Mouse (Mus musculus): ENCODE data around the gene Cacna1c. TPM values are rescaled to one million over a fixed set of nuclear protein-coding genes. Genes with fewer than 3 reads are reported as not detected.

Gene Cacna1c
- polyA plus RNA-seq, 1 experiment from 2014 or later: 2.3 TPM

DNA sequence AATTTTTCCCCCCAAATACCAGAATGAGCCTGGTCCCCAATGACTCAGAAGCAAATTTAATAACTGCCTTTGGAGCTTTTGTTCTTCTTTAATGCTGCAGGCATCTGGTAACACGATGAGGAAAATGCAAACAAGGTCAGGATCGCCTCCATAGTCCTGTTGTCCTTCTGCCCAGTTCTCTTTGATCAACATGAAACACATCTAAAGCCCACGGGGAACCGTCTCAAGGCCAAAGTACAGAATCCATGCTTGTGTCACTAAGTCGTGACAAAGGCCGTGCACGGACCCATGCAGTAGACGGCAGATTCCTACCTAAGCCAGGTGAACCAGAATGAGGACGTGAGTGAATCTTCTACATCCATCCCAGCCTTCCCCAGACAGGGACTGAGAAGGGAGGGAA, 333.5 kb downstream of the Cacna1c start:
- H3K27me3 ChIP-seq (replicated peaks; ENCODE audit: control insufficient read depth, insufficient read depth, low read length): no peaks in the 10 kb centered on the region
- no peak overlapping the region for H3K9ac ChIP-seq (ENCODE audit: low read depth, low read length)
- H3K27ac ChIP-seq (ENCODE audit: low read depth, low read length): no peak overlapping the region
- no peaks in the 10 kb centered on the region for H3K9me3 ChIP-seq (ENCODE audit: control insufficient read depth, low read length)
- no peak overlapping the region for H3K4me3 ChIP-seq (ENCODE audit: low read depth, low read length)
- H3K36me3 ChIP-seq (ENCODE audit: control insufficient read depth, insufficient read depth, low read length): no peaks in the 10 kb centered on the region
- H3K4me2 ChIP-seq: no peak overlapping the region
- 85% methylated on average over 9 of the region's 9 CpGs for WGBS
- no peak for ATAC-seq (replicated peaks; ENCODE audit: low FRiP score)
- no peak for DNase-seq (ENCODE audit: low spot score)
- no peaks in the 10 kb centered on the region for H3K4me1 ChIP-seq (replicated peaks; ENCODE audit: control insufficient read depth, insufficient read depth, low read length)

DNA sequence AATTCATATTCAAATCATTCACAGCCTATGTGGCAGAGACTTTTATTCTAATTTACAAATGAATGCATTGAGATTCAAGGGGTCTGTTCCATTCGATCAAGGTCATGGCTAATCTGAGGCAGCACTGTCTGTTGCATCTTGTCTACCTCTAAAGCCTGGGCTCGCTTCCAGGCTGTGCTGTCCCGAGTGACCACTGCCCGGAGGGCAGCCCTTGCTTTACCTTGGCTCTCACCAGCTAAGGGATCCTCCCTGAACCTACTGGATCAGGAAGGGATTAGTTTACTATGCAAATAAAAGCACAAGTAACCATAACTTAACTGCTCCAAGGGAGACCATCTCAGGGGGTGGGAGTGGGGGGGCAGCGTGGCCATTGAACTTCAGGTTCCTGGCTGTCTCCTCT, 334.1 kb downstream of the Cacna1c start:
- DNase-seq (ENCODE audit: low spot score) (no peak), ATAC-seq (replicated peaks; ENCODE audit: low FRiP score) (no peak)
- Histone ChIP-seq H3K9ac (ENCODE audit: low read depth, low read length) (no peak overlapping the region), H3K4me1 (replicated peaks; ENCODE audit: control insufficient read depth, insufficient read depth, low read length) (no peaks in the 10 kb centered on the region), H3K9me3 (ENCODE audit: control insufficient read depth, low read length) (no peaks in the 10 kb centered on the region), H3K4me3 (ENCODE audit: low read depth, low read length) (no peak overlapping the region), H3K27me3 (replicated peaks; ENCODE audit: control insufficient read depth, insufficient read depth, low read length) (no peaks in the 10 kb centered on the region), H3K27ac (ENCODE audit: low read depth, low read length) (no peak overlapping the region), H3K36me3 (ENCODE audit: control insufficient read depth, insufficient read depth, low read length) (no peaks in the 10 kb centered on the region), H3K4me2 (no peak overlapping the region)
- 88% methylated on average over 5 of the region's 5 CpGs for whole genome bisulfite sequencing

DNA sequence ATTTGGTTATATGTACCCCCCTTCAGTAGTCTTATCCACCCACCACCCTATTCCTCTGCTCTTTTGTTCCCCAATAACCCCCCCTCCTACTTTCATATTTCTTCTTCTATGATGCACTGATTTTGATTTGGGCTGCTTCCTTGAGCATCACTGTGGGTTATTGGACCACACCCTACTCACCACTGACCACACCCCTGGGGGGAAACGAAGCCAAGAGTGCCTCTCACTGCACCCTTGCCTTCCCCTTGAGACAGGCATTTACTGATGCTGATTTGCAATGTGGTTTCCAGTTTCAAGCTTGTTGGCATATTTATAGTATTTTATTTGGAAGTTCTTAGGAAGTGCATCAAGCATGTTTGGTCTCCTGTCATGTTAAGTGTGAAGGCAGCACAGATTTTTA, 337.8 kb downstream of the Cacna1c start:
- DNase-seq (ENCODE audit: low spot score): no peak
- 38% methylated on average over 1 of the region's 1 CpGs for WGBS
- Histone ChIP-seq H3K9me3 (ENCODE audit: control insufficient read depth, low read length) (no peaks in the 10 kb centered on the region), H3K27ac (ENCODE audit: low read depth, low read length) (no peak overlapping the region), H3K4me2 (no peak overlapping the region), H3K4me3 (ENCODE audit: low read depth, low read length) (no peak overlapping the region), H3K4me1 (replicated peaks; ENCODE audit: control insufficient read depth, insufficient read depth, low read length) (no peaks in the 10 kb centered on the region), H3K27me3 (replicated peaks; ENCODE audit: control insufficient read depth, insufficient read depth, low read length) (no peaks in the 10 kb centered on the region), H3K36me3 (ENCODE audit: control insufficient read depth, insufficient read depth, low read length) (no peaks in the 10 kb centered on the region), H3K9ac (ENCODE audit: low read depth, low read length) (no peak overlapping the region)
- no peak for ATAC-seq (replicated peaks; ENCODE audit: low FRiP score)

DNA sequence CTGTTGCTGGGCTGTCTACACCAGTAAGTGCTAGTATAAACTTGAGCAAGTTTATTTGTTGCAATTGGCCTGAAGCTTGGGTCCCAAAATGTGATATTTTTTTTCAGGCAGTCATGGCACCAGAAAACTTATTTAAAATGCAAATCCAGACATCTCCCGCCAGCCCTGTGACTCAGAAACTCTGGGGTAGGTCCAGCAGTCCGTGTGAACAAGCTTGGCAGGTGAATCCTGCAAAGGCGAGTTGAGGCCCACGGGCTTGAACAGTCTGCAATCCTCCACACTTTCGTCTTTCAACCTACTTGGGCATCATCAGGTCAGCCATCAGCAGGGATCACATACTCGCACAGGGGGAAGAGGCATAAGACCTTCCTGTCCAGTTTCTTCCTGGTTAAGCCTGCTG, 344.1 kb downstream of the Cacna1c start:
- Histone ChIP-seq H3K4me3 (ENCODE audit: low read depth, low read length) (no peak overlapping the region), H3K4me1 (replicated peaks; ENCODE audit: control insufficient read depth, insufficient read depth, low read length) (0 out of 2 replicates have a peak, but pooled peaks cover 2% of the 10 kb centered on the region), H3K9ac (ENCODE audit: low read depth, low read length) (no peak overlapping the region), H3K36me3 (ENCODE audit: control insufficient read depth, insufficient read depth, low read length) (no peaks in the 10 kb centered on the region), H3K9me3 (ENCODE audit: control insufficient read depth, low read length) (no peaks in the 10 kb centered on the region), H3K4me2 (no peak overlapping the region), H3K27ac (ENCODE audit: low read depth, low read length) (no peak overlapping the region), H3K27me3 (replicated peaks; ENCODE audit: control insufficient read depth, insufficient read depth, low read length) (no peaks in the 10 kb centered on the region)
- 61% methylated on average over 6 of the region's 6 CpGs for WGBS
- ATAC-seq (replicated peaks; ENCODE audit: low FRiP score): no peak
- DNase-seq (ENCODE audit: low spot score): no peak

DNA sequence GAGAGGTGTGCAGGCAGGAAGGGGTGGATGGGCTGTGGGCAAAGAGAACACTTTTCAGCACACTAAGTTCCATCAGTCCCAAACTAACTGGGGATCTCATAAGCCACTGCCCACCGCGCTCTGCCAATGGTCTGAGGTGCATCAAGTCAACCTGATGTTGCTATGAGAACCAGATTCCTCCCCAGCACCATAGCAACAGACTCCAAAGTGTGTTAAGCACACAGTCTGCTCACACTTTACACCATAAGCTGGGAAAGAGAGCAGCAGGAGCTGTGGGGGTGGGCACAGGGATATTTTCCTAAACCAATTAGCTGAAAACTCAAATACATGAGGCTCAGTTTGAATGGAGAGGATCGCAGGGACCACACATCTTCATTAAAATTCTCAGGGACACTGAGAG, 345.1 kb downstream of the Cacna1c start:
- ATAC-seq (replicated peaks; ENCODE audit: low FRiP score) (no peak), DNase-seq (ENCODE audit: low spot score) (no peak)
- 97% methylated on average over 3 of the region's 3 CpGs for WGBS
- H3K9ac ChIP-seq (ENCODE audit: low read depth, low read length): no peak overlapping the region
- no peak overlapping the region for H3K27ac ChIP-seq (ENCODE audit: low read depth, low read length)
- no peak overlapping the region for H3K4me2 ChIP-seq
- no peaks in the 10 kb centered on the region for H3K9me3 ChIP-seq (ENCODE audit: control insufficient read depth, low read length)
- no peaks in the 10 kb centered on the region for H3K36me3 ChIP-seq (ENCODE audit: control insufficient read depth, insufficient read depth, low read length)
- peaks cover 3% of the 10 kb centered on the region; the same call in 1 of the 2 replicates for H3K4me1 ChIP-seq (replicated peaks; ENCODE audit: control insufficient read depth, insufficient read depth, low read length)
- no peak overlapping the region for H3K4me3 ChIP-seq (ENCODE audit: low read depth, low read length)
- H3K27me3 ChIP-seq (replicated peaks; ENCODE audit: control insufficient read depth, insufficient read depth, low read length): no peaks in the 10 kb centered on the region

DNA sequence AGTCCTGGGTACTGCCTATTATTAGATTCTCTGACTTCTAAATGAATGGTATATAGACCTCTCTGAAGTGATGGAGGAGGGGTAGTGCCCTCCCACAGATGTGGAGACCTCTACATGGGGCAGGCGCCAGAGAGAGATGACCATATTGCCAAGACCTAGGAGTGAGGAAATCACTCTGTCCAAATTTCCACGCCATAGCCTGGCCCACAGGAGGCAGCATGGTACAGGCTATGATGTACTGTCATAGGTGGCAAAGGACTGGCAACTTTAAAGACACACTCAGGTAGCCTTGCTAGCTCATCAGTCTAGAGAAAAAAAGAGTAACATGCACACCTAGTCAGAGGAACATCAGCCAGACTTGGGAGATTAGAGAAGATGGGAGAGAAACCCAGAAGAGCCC, 347.6 kb downstream of the Cacna1c start:
- 71% methylated on average over 2 of the region's 2 CpGs for WGBS

DNA sequence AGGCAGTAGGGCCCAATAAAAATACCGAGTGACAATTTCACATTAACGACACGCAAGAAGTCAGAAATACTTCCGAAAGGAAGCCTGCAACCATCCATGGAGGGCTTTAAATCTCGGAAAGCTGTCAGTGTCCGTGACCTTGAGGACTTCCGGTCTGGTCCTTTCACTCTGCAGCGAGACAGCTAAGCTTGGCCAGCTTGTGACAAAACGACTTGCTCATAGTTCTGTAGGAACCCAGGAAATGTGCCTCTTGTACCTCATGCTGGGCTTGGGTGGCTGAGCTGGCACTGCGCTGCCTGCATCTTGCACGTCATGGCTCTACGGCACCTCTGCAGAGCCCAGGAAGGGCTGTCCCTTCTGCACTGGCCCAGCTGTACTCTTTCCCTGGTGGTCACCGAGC, 348.5 kb downstream of the Cacna1c start:
- no peak for ATAC-seq (replicated peaks; ENCODE audit: low FRiP score)
- H3K4me1 ChIP-seq (replicated peaks; ENCODE audit: control insufficient read depth, insufficient read depth, low read length): peaks cover 11% of the 10 kb centered on the region
- H3K9me3 ChIP-seq (ENCODE audit: control insufficient read depth, low read length): no peaks in the 10 kb centered on the region
- no peak overlapping the region for H3K27ac ChIP-seq (ENCODE audit: low read depth, low read length)
- no peak for DNase-seq (ENCODE audit: low spot score)
- no peak overlapping the region for H3K4me2 ChIP-seq
- H3K4me3 ChIP-seq (ENCODE audit: low read depth, low read length): no peak overlapping the region
- 87% methylated on average over 13 of the region's 13 CpGs for WGBS
- no peaks in the 10 kb centered on the region for H3K27me3 ChIP-seq (replicated peaks; ENCODE audit: control insufficient read depth, insufficient read depth, low read length)
- H3K9ac ChIP-seq (ENCODE audit: low read depth, low read length): no peak overlapping the region
- H3K36me3 ChIP-seq (ENCODE audit: control insufficient read depth, insufficient read depth, low read length): no peaks in the 10 kb centered on the region

More for the DNA sequence above, 347.6 kb downstream of the Cacna1c start:
- Histone ChIP-seq H3K4me2 (no peak overlapping the region), H3K4me3 (ENCODE audit: low read depth, low read length) (no peak overlapping the region), H3K27ac (ENCODE audit: low read depth, low read length) (no peak overlapping the region), H3K4me1 (replicated peaks; ENCODE audit: control insufficient read depth, insufficient read depth, low read length) (peaks cover 11% of the 10 kb centered on the region), H3K36me3 (ENCODE audit: control insufficient read depth, insufficient read depth, low read length) (no peaks in the 10 kb centered on the region), H3K9me3 (ENCODE audit: control insufficient read depth, low read length) (no peaks in the 10 kb centered on the region), H3K27me3 (replicated peaks; ENCODE audit: control insufficient read depth, insufficient read depth, low read length) (no peaks in the 10 kb centered on the region), H3K9ac (ENCODE audit: low read depth, low read length) (no peak overlapping the region)
- DNase-seq (ENCODE audit: low spot score) (no peak), ATAC-seq (replicated peaks; ENCODE audit: low FRiP score) (no peak)

DNA sequence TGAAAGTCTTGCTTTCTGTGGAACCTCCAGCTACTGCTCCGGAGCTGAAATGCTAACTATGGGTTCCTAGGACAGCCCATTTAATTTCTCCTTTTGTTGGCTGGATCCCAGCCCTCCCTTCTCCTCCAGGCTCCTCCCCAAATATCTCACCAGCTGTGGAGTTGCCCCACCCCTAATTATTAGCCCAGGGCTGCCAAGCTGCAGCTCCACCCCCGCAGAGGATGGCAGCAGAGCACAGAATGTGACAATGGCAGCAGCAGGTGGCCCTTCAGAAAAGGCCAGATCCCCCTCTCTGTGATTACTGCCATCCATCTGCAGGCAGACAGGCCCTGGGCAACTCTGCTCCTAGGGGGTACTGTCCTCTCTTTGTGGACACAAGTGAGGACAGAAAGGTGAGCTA, 350.4 kb downstream of the Cacna1c start:
- peak; percentile 62 for ATAC-seq (replicated peaks; ENCODE audit: low FRiP score)
- no peak overlapping the region for H3K4me2 ChIP-seq
- no peak for DNase-seq (ENCODE audit: low spot score)
- H3K9ac ChIP-seq (ENCODE audit: low read depth, low read length): no peak overlapping the region
- H3K27ac ChIP-seq (ENCODE audit: low read depth, low read length): no peak overlapping the region
- 36% methylated on average over 2 of the region's 2 CpGs for WGBS
- no peaks in the 10 kb centered on the region for H3K27me3 ChIP-seq (replicated peaks; ENCODE audit: control insufficient read depth, insufficient read depth, low read length)
- no peaks in the 10 kb centered on the region for H3K36me3 ChIP-seq (ENCODE audit: control insufficient read depth, insufficient read depth, low read length)
- H3K4me3 ChIP-seq (ENCODE audit: low read depth, low read length): no peak overlapping the region
- H3K9me3 ChIP-seq (ENCODE audit: control insufficient read depth, low read length): no peaks in the 10 kb centered on the region
- peaks cover 9% of the 10 kb centered on the region for H3K4me1 ChIP-seq (replicated peaks; ENCODE audit: control insufficient read depth, insufficient read depth, low read length)

DNA sequence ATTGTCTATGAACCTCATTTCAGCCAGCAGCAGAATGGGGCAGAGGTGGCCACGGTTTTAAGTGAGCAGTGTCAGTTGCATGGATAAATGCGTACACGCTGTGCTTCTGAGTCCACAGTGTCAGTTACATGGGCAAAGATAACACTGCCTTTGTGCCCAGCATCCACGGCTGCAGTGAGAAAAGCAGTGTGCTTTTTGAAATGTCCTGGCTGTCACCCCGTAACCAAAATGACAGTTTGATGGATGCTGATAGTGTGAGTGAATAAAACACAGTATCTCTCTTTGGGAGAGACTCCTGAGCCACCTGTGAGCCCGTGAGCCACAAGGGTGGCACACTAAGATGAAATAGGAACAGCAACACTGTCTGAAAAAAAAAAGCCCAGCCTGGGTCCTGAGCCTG, 351.0 kb downstream of the Cacna1c start:
- Histone ChIP-seq H3K4me3 (ENCODE audit: low read depth, low read length) (no peak overlapping the region), H3K36me3 (ENCODE audit: control insufficient read depth, insufficient read depth, low read length) (no peaks in the 10 kb centered on the region), H3K27ac (ENCODE audit: low read depth, low read length) (no peak overlapping the region), H3K4me1 (replicated peaks; ENCODE audit: control insufficient read depth, insufficient read depth, low read length) (peaks cover 9% of the 10 kb centered on the region), H3K9me3 (ENCODE audit: control insufficient read depth, low read length) (no peaks in the 10 kb centered on the region), H3K9ac (ENCODE audit: low read depth, low read length) (no peak overlapping the region), H3K4me2 (no peak overlapping the region), H3K27me3 (replicated peaks; ENCODE audit: control insufficient read depth, insufficient read depth, low read length) (no peaks in the 10 kb centered on the region)
- ATAC-seq (replicated peaks; ENCODE audit: low FRiP score): no peak
- 67% methylated on average over 6 of the region's 6 CpGs for WGBS
- DNase-seq (ENCODE audit: low spot score): no peak
